Mouse (Mus musculus): Measurements from ENCODE around the gene Map3k4. TPM values are rescaled to one million over a fixed set of nuclear protein-coding genes. Genes with fewer than 3 reads are reported as not detected.
"Not testable (repeated sequence)": the region's sequence is repeated elsewhere in the genome, so short reads cannot be mapped to it uniquely, and the experiment has no call there.

Gene Map3k4
- polyA plus RNA-seq, 1 experiment: 14.4 TPM

DNA sequence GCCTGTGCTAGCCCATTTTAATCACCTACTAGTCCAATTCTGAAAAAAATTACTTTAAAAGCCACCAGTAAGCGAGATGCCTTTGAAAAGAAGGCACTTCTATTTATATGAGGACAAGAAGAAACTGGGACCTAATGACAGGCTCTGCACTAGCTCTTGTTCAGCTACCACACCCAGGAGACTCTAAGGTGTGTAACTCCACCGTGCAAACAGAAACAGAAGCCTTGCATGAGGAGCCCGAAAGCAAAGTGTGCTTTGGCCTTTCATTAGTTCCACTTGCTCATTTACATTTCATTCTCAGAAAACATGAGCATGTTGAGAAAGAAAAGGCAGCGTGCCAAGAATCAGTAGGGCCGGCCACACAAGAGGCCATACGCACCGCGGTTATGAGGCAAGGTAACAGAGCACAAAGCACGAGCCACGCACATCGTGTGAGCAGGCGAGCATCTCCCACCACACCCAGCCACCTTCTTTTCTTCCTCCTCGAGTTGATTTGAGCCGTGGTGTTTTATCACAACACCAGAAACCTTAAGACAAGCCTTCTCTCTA lies 18.4 kb downstream of the Map3k4 start:
- H3K27ac ChIP-seq (ENCODE audit: control insufficient read depth, insufficient read depth, low read depth, low read length, poor library complexity): no peak overlapping the region
- WGBS: 75% methylated on average over 14 of the region's 14 CpGs

DNA sequence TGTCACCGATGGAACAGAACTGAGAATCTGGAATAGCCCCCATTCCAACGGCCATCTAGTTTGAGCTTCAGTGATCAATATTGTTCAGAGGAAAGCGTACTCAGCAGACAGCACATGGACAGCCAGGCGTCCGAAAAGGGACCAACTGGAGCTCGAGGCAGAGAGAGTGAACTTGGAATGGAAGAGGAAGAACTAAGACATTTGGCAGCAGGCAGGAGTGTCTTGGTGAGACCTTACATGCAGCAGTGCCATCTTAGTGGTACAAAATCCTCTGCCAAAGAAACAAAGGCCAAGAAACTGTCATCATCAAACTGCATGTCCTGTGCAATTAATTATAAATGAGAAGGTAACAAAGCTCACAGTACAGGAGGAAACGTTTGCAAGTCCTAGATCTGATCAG lies 19.2 kb downstream of the Map3k4 start:
- Histone ChIP-seq H3K4me3 (replicated peaks; ENCODE audit: control insufficient read depth, low read depth, low read length) (no peak overlapping the region), H3K4me1 (ENCODE audit: control insufficient read depth, insufficient read depth, low read length) (no peaks in the 10 kb centered on the region), H3K27ac (ENCODE audit: control insufficient read depth, insufficient read depth, low read depth, low read length, poor library complexity) (no peak overlapping the region)
- TF ChIP-seq CTCF (IDR thresholded peaks at IDR 0.05; ENCODE audit: control insufficient read depth, insufficient read depth, low read length): no peak
- no peak for TF ChIP-seq POLR2A (IDR thresholded peaks at IDR 0.05; ENCODE audit: borderline replicate concordance, control insufficient read depth, low read depth, low read length)
- 77% methylated on average over 7 of the region's 7 CpGs for WGBS

More for the DNA sequence above, 18.4 kb downstream of the Map3k4 start:
- H3K4me3 ChIP-seq (replicated peaks; ENCODE audit: control insufficient read depth, low read depth, low read length): no peak overlapping the region
- H3K4me1 ChIP-seq (ENCODE audit: control insufficient read depth, insufficient read depth, low read length): no peaks in the 10 kb centered on the region
- TF ChIP-seq POLR2A (IDR thresholded peaks at IDR 0.05; ENCODE audit: borderline replicate concordance, control insufficient read depth, low read depth, low read length) (no peak), CTCF (IDR thresholded peaks at IDR 0.05; ENCODE audit: control insufficient read depth, insufficient read depth, low read length) (no peak)

DNA sequence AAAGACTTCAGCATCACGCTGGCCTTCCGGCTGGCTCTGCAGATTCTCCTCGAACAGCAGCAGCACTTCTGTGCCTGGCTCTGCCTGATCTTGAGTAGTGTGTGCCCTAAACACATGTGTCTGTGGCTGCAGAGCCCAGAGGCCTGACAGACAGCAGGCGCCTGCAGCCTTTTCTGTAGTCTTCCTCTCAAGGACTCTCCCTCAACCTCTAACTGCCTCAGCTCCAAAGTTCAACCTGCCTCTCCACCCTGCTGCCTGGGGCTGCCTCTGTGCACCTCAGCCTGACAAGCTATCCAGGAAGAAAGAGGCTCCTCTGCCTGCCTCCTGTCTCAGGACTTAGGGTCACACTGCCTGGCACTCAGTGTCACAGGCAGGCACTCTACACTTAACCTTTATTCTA lies 20.6 kb downstream of the Map3k4 start:
- Histone ChIP-seq H3K4me3 (replicated peaks; ENCODE audit: control insufficient read depth, low read depth, low read length) (no peak overlapping the region), H3K4me1 (ENCODE audit: control insufficient read depth, insufficient read depth, low read length) (no peaks in the 10 kb centered on the region), H3K27ac (ENCODE audit: control insufficient read depth, insufficient read depth, low read depth, low read length, poor library complexity) (no peak overlapping the region)
- WGBS: 77% methylated on average over 4 of the region's 4 CpGs
- TF ChIP-seq CTCF (IDR thresholded peaks at IDR 0.05; ENCODE audit: control insufficient read depth, insufficient read depth, low read length): no peak
- TF ChIP-seq POLR2A (IDR thresholded peaks at IDR 0.05; ENCODE audit: borderline replicate concordance, control insufficient read depth, low read depth, low read length): no peak

DNA sequence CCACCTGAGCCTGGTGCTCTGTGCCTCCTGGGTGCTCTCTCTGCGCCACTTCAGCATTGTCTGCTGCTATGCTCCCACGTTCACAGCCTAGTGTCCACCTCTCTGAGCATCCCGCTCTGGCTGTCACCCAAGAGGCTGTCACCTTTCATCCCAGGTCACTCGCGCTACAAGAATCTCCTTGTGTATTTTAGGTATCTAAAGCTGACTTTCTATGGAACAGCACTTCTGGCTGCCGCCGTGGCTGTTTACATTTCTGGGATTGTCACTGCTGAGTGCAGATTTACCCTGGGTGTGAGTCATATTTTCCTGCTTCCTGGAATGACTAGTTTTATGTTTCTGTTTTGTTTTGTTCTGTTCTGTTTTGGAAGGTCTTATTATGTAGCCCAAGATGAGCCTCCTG lies 21.3 kb downstream of the Map3k4 start:
- no peak for TF ChIP-seq POLR2A (IDR thresholded peaks at IDR 0.05; ENCODE audit: borderline replicate concordance, control insufficient read depth, low read depth, low read length)
- TF ChIP-seq CTCF (IDR thresholded peaks at IDR 0.05; ENCODE audit: control insufficient read depth, insufficient read depth, low read length): no peak
- WGBS: 84% methylated on average over 7 of the region's 7 CpGs
- Histone ChIP-seq H3K27ac (ENCODE audit: control insufficient read depth, insufficient read depth, low read depth, low read length, poor library complexity) (no peak overlapping the region), H3K4me1 (ENCODE audit: control insufficient read depth, insufficient read depth, low read length) (no peaks in the 10 kb centered on the region), H3K4me3 (replicated peaks; ENCODE audit: control insufficient read depth, low read depth, low read length) (no peak overlapping the region)

DNA sequence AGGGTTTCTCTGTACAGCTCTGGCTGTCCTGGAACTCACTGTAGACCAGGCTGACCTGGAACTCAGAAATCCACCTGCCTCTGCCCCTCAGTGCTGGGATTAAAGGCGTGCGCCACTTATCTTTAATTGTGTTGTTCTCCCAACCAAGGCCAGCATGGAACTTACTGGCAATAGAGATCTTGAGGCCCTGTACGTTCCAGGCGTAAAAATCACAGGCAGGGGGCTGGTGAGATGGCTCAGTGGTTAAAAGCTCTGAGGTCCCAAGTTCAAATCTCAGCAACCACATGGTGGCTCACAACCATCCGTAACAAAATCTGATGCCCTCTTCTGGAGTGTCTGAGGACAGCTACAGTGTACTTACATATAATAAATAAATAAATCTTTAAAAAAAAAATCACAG lies 22.7 kb downstream of the Map3k4 start:
- not testable (repeated sequence) for H3K4me3 ChIP-seq (replicated peaks; ENCODE audit: control insufficient read depth, low read depth, low read length); H3K4me1 ChIP-seq (ENCODE audit: control insufficient read depth, insufficient read depth, low read length); H3K27ac ChIP-seq (ENCODE audit: control insufficient read depth, insufficient read depth, low read depth, low read length, poor library complexity)
- 88% methylated on average over 5 of the region's 5 CpGs for WGBS

DNA sequence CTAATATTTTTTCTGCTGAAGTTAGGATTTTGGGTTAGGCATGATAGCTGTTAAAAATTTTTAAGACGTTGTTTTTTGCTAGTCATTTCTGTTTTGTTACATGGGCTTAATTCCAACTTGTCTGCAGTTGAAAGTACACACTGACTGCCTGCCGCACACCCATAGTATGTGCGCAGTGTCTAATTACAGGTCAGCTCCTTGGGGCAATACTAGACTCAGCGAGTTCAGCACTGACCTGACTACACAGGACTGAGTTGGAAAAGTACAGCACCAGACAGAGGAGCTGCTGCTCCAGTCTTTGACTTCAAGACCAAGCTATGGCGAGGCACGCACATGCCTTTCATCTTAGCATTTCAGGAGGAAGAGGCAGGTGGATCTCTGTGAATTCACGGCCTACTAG lies 24.2 kb downstream of the Map3k4 start:
- TF ChIP-seq CTCF (IDR thresholded peaks at IDR 0.05; ENCODE audit: control insufficient read depth, insufficient read depth, low read length): no peak
- TF ChIP-seq POLR2A (IDR thresholded peaks at IDR 0.05; ENCODE audit: borderline replicate concordance, control insufficient read depth, low read depth, low read length): no peak
- 85% methylated on average over 7 of the region's 7 CpGs for WGBS
- Histone ChIP-seq H3K4me3 (replicated peaks; ENCODE audit: control insufficient read depth, low read depth, low read length) (no peak overlapping the region), H3K4me1 (ENCODE audit: control insufficient read depth, insufficient read depth, low read length) (no peaks in the 10 kb centered on the region; the same call in 1 of the 2 replicates), H3K27ac (ENCODE audit: control insufficient read depth, insufficient read depth, low read depth, low read length, poor library complexity) (no peak overlapping the region)

DNA sequence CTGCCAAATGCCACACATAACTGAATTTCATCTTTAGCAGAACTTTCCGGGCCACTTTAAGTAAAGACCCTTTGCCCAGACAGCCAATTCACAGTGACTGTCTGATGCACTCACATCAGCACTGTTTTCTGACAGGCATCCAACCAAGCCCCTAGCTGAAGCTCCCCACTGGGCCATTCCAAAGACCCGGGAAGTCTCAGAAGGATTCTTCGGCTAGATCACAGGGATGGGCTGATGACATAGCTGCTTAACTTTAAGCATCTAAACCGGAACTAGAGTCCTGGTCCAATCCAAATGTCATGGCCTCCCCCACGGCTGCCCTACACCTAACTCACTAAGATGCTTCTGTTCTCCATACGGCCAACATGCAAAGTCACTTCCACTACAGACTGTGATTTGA lies 25.0 kb downstream of the Map3k4 start:
- H3K27ac ChIP-seq (ENCODE audit: control insufficient read depth, insufficient read depth, low read depth, low read length, poor library complexity): no peak overlapping the region
- TF ChIP-seq CTCF (IDR thresholded peaks at IDR 0.05; ENCODE audit: control insufficient read depth, insufficient read depth, low read length) (no peak), POLR2A (IDR thresholded peaks at IDR 0.05; ENCODE audit: borderline replicate concordance, control insufficient read depth, low read depth, low read length) (no peak)
- no peak overlapping the region for H3K4me3 ChIP-seq (replicated peaks; ENCODE audit: control insufficient read depth, low read depth, low read length)
- no peaks in the 10 kb centered on the region; the same call in 1 of the 2 replicates for H3K4me1 ChIP-seq (ENCODE audit: control insufficient read depth, insufficient read depth, low read length)
- 81% methylated on average over 6 of the region's 6 CpGs for WGBS

DNA sequence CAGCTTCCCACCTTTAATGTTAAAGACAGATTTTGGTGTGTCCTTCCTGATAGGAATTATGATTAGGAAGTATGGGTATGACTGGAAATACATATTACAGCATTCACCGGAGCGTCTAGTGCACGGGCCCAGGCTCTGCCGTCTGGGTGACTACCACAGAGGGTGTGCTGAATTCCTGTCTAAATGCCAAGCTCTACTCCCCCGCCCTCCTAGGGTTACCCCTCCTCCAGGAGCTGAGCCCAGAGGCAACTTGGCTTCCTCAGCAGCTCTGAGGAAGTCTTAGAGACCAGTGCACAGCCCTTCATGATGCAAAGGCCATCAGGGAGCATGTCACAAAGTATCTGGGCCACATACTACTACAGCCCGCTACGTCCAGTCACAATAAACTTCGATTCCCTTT lies 25.7 kb downstream of the Map3k4 start:
- H3K4me1 ChIP-seq (ENCODE audit: control insufficient read depth, insufficient read depth, low read length): no peaks in the 10 kb centered on the region; the same call in 1 of the 2 replicates
- no peak overlapping the region for H3K27ac ChIP-seq (ENCODE audit: control insufficient read depth, insufficient read depth, low read depth, low read length, poor library complexity)
- WGBS: 85% methylated on average over 8 of the region's 8 CpGs
- no peak overlapping the region for H3K4me3 ChIP-seq (replicated peaks; ENCODE audit: control insufficient read depth, low read depth, low read length)
- TF ChIP-seq POLR2A (IDR thresholded peaks at IDR 0.05; ENCODE audit: borderline replicate concordance, control insufficient read depth, low read depth, low read length) (no peak), CTCF (IDR thresholded peaks at IDR 0.05; ENCODE audit: control insufficient read depth, insufficient read depth, low read length) (no peak)

DNA sequence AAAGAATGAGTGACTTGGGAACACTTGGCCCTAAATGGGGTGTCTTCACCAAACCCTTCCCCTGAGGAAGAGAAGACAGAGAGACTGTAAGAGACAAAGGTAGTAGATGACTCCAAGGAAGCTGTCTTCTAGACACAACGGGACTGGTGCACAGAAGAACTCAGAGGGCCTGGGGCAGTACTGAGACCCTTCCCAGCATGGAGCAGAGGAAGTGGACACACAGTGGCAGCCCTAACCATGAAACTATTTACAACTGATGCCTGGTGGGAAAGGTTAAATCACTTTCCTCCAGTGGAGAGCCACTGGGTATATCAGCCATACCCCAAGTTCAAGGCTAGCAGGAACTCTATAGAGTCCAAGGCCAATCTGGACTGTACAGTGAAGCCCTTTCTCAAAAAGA lies 26.2 kb downstream of the Map3k4 start:
- WGBS: 79% methylated on average over 1 of the region's 1 CpGs
- H3K27ac ChIP-seq (ENCODE audit: control insufficient read depth, insufficient read depth, low read depth, low read length, poor library complexity): no peak overlapping the region
- no peak overlapping the region for H3K4me3 ChIP-seq (replicated peaks; ENCODE audit: control insufficient read depth, low read depth, low read length)
- no peaks in the 10 kb centered on the region; the same call in 1 of the 2 replicates for H3K4me1 ChIP-seq (ENCODE audit: control insufficient read depth, insufficient read depth, low read length)
- no peak for TF ChIP-seq POLR2A (IDR thresholded peaks at IDR 0.05; ENCODE audit: borderline replicate concordance, control insufficient read depth, low read depth, low read length)
- TF ChIP-seq CTCF (IDR thresholded peaks at IDR 0.05; ENCODE audit: control insufficient read depth, insufficient read depth, low read length): no peak
